Mouse (Mus musculus): ENCODE data around the gene Mprip. TPM values are rescaled to one million over a fixed set of nuclear protein-coding genes. Genes with fewer than 3 reads are reported as not detected.

Mprip gene
- total RNA-seq, 2 experiments from 2014 or later, result 23.7 to 58.6 TPM

GRCm38 (mm10) chr11:59789311-59789710, 128.2 kb downstream of the Mprip start:
- ATAC-seq (ENCODE audit: poor library complexity, severe bottlenecking), result no peak

- ATAC-seq (ENCODE audit: poor library complexity, severe bottlenecking), result no peak
Measured at GRCm38 (mm10) chr11:59793390-59793789, 132.3 kb downstream of the Mprip start.

- no peak for ATAC-seq (ENCODE audit: poor library complexity, severe bottlenecking)
Measured at GRCm38 (mm10) chr11:59800412-59800811, 139.3 kb downstream of the Mprip start.

- no peak for ATAC-seq (ENCODE audit: poor library complexity, severe bottlenecking)
Measured at GRCm38 (mm10) chr11:59801881-59802280, 140.8 kb downstream of the Mprip start.

GRCm38 (mm10) chr11:59803516-59803915, 142.4 kb downstream of the Mprip start:
- no peak for ATAC-seq (ENCODE audit: poor library complexity, severe bottlenecking)

- ATAC-seq (ENCODE audit: poor library complexity, severe bottlenecking), result no peak
Measured at GRCm38 (mm10) chr11:59804409-59805110, 143.5 kb downstream of the Mprip start.

- no peak for ATAC-seq (ENCODE audit: poor library complexity, severe bottlenecking)
Measured at GRCm38 (mm10) chr11:59805256-59805655, 144.2 kb downstream of the Mprip start.

- ATAC-seq (ENCODE audit: poor library complexity, severe bottlenecking), result no peak
Measured at GRCm38 (mm10) chr11:59805656-59806055, 144.6 kb downstream of the Mprip start.

GRCm38 (mm10) chr11:59808170-59808960, 147.3 kb downstream of the Mprip start:
- ATAC-seq (ENCODE audit: poor library complexity, severe bottlenecking), result no peak

- ATAC-seq (ENCODE audit: poor library complexity, severe bottlenecking), result peak; percentile 61
Measured at GRCm38 (mm10) chr11:59809071-59809669, 148.1 kb downstream of the Mprip start.

GRCm38 (mm10) chr11:59809670-59810474, 148.8 kb downstream of the Mprip start, which contains the start of gene Flcn:
TSS of gene Flcn (minus strand) at chr11:59810016.
- ATAC-seq (ENCODE audit: poor library complexity, severe bottlenecking), result peak; percentile 86

GRCm38 (mm10) chr11:59810480-59811158, 149.5 kb downstream of the Mprip start:
- ATAC-seq (ENCODE audit: poor library complexity, severe bottlenecking), result no peak

GRCm38 (mm10) chr11:59811211-59811610, 150.1 kb downstream of the Mprip start:
- ATAC-seq (ENCODE audit: poor library complexity, severe bottlenecking), result no peak

- ATAC-seq (ENCODE audit: poor library complexity, severe bottlenecking), result no peak
Measured at GRCm38 (mm10) chr11:59813276-59813675, 152.2 kb downstream of the Mprip start.

GRCm38 (mm10) chr11:59814311-59814710, 153.2 kb downstream of the Mprip start:
- ATAC-seq (ENCODE audit: poor library complexity, severe bottlenecking), result no peak

GRCm38 (mm10) chr11:59814936-59815335, 153.8 kb downstream of the Mprip start:
- ATAC-seq (ENCODE audit: poor library complexity, severe bottlenecking), result no peak

GRCm38 (mm10) chr11:59815482-59816065, 154.5 kb downstream of the Mprip start:
- no peak for ATAC-seq (ENCODE audit: poor library complexity, severe bottlenecking)

GRCm38 (mm10) chr11:59817916-59818315, 156.8 kb downstream of the Mprip start:
- no peak for ATAC-seq (ENCODE audit: poor library complexity, severe bottlenecking)

GRCm38 (mm10) chr11:59821625-59822024, 160.5 kb downstream of the Mprip start:
- no peak for ATAC-seq (ENCODE audit: poor library complexity, severe bottlenecking)
